Mouse (Mus musculus): Measurements from ENCODE around the gene Rab39b. TPM values are rescaled to one million over a fixed set of nuclear protein-coding genes. Genes with fewer than 3 reads are reported as not detected.

Gene Rab39b
- 0.84 TPM in 2 replicates for polyA plus RNA-seq (2014; fragmentation: Nextera tagmentation; extraction: Ambion mirVana)

GRCm38 (mm10) chrX:75577582-75578324 is at the start of gene Rab39b:
Rab39b (minus strand) TSS chrX:75578231.
- no peak for ATAC-seq (replicated peaks; ENCODE audit: insufficient number of reproducible peaks, low FRiP score, low TSS enrichment)
- Histone ChIP-seq H3K27me3 (ENCODE audit: control insufficient read depth, insufficient read depth, low read length) (no peaks in the 10 kb centered on the region), H3K36me3 (ENCODE audit: control insufficient read depth, insufficient read depth, low read length) (no peaks in the 10 kb centered on the region), H3K9me3 (replicated peaks; ENCODE audit: control insufficient read depth, low read length) (no peaks in the 10 kb centered on the region), H3K9ac (ENCODE audit: low read depth, low read length) (peak within 1 kb of the TSS; percentile 52; the same call in 1 of the 2 replicates), H3K4me3 (ENCODE audit: low read depth, low read length) (peak within 1 kb of the TSS; percentile 43), H3K4me2 (peak within 1 kb of the TSS; percentile 62), H3K27ac (ENCODE audit: low read depth, low read length) (no peak within 1 kb of the TSS), H3K4me1 (ENCODE audit: control insufficient read depth, insufficient read depth, low read length) (no peaks in the 10 kb centered on the region)
- WGBS (ENCODE audit: insufficient replicate concordance), result 11% methylated on average over 41 of the region's 41 CpGs

- no peak overlapping the region for H3K4me2 ChIP-seq
- H3K27me3 ChIP-seq (ENCODE audit: control insufficient read depth, insufficient read depth, low read length), result no peaks in the 10 kb centered on the region
- ATAC-seq (replicated peaks; ENCODE audit: insufficient number of reproducible peaks, low FRiP score, low TSS enrichment), result no peak
- no peak overlapping the region for H3K4me3 ChIP-seq (ENCODE audit: low read depth, low read length)
- no peak overlapping the region for H3K9ac ChIP-seq (ENCODE audit: low read depth, low read length)
- H3K36me3 ChIP-seq (ENCODE audit: control insufficient read depth, insufficient read depth, low read length), result no peaks in the 10 kb centered on the region
- WGBS (ENCODE audit: insufficient replicate concordance), result 88% methylated on average over 2 of the region's 2 CpGs
- H3K27ac ChIP-seq (ENCODE audit: low read depth, low read length), result no peak overlapping the region
- H3K4me1 ChIP-seq (ENCODE audit: control insufficient read depth, insufficient read depth, low read length), result no peaks in the 10 kb centered on the region
- no peaks in the 10 kb centered on the region for H3K9me3 ChIP-seq (replicated peaks; ENCODE audit: control insufficient read depth, low read length)
These were observed 508 bp upstream of the Rab39b start for GRCm38 (mm10) chrX:75578539-75578938.

Other genes starting within 250 kb of the Rab39b start
- 69.9 and 71.3 TPM in 2 replicates for gene Fundc2, start 195.8 kb downstream of the Rab39b start, polyA plus RNA-seq (2014; fragmentation: Nextera tagmentation; extraction: Ambion mirVana)
- 1.4 and 2.5 TPM in 2 replicates for gene F8, start 195.6 kb downstream of the Rab39b start, polyA plus RNA-seq (2014; fragmentation: Nextera tagmentation; extraction: Ambion mirVana)
- 15.8 and 18.7 TPM in 2 replicates for gene Cmc4, start 161.6 kb downstream of the Rab39b start, polyA plus RNA-seq (2014; fragmentation: Nextera tagmentation; extraction: Ambion mirVana)
- 7.0 and 8.3 TPM in 2 replicates for gene Mtcp1, start 161.6 kb downstream of the Rab39b start, polyA plus RNA-seq (2014; fragmentation: Nextera tagmentation; extraction: Ambion mirVana)
- gene Brcc3, start 161.6 kb downstream of the Rab39b start, polyA plus RNA-seq (2014; fragmentation: Nextera tagmentation; extraction: Ambion mirVana), result 51.8 and 53.1 TPM in 2 replicates
- 179 and 180 TPM in 2 replicates for gene Vbp1, start 63.9 kb downstream of the Rab39b start, polyA plus RNA-seq (2014; fragmentation: Nextera tagmentation; extraction: Ambion mirVana)